Mouse (Mus musculus) bone marrow macrophage, adult 2 months (primary cell): ENCODE data around the gene Dkkl1.

Experiments
- CTCF ChIP-seq: IDR thresholded peaks from 2 replicates; pipeline ENCODE4 v1.5.1; 2012; ENCODE audit warnings: low read depth, mild to moderate bottlenecking, low read length, moderate library complexity
- POLR2A ChIP-seq: IDR thresholded peaks from 2 replicates; pipeline ENCODE4 v1.6.1; 2012; ENCODE audit warnings: mild to moderate bottlenecking, low read depth, low read length, borderline replicate concordance

DNA sequence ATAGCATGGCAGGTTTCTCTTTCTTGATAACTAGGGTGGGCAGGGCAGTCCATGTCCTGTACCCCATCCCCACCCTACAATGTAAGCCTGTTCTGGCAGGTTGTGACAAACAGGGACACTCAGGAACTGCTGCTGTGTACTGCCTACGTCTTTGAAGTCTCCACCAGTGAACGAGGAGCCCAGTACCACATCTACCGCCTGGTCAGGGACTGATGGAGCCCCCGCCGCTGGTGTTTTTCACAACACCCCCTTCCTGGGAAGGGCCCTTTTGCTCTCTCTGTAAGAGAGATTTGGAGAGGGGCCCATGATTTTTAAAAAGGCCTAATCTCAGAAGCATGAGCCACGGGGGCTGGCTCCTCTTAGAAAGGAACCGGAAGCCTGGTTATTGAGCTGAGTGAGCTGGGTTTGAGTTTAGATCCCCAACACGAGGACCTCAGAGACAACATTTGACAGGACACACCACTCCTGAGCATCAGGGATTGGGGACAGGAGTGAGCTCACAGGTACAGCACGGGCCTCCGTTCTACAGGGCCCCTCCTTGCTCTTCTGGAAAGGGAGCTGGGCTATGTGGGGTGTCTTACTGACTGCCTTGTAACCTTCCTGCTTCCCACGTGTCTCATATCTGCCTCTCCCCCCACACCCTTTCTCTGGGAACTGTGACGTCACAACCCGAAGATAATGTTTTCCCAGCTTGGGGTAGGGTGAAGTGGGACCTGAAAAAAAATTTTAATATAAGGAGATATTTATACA is 20.9 kb upstream of the Dkkl1 start:
- TF ChIP-seq POLR2A (no peak), CTCF (no peak)
